Mouse (Mus musculus) bone marrow, adult 2 months (tissue): Measurements from ENCODE around the gene Itgb3.

Experiments
- CTCF ChIP-seq: fragments of 200-500 bp; IDR thresholded peaks from 2 replicates; pipeline ENCODE4 v1.5.1; 2011; ENCODE audit warnings: low read length, control low read depth; ENCODE audit not compliant: control insufficient read depth, insufficient read depth
- POLR2A ChIP-seq: fragments of 200-500 bp; IDR thresholded peaks from 2 replicates; pipeline ENCODE4 v1.6.1; 2011; ENCODE audit warnings: low read depth, mild to moderate bottlenecking, control low read depth, low read length, borderline replicate concordance; ENCODE audit not compliant: control insufficient read depth

DNA sequence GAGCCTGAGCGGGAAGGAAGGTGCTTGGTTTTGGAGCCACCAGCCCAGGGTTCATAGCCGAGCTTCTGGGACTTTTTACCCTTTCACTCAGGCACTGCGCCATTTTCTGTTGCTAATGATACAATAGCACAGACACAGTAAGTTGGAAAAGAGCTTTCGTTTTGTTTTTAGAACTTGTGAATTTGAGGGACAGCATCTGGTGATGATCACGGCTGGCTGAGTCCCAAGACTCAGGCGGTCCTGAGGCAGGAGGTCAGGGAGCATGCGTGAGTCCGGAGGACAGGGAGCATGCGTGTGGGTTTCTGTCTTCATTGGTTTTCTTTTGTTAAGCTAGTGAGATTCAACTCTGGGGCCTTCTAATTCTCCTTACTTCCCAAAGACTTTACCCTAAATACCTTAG, 31.8 kb downstream of the Itgb3 start:
- no peak for TF ChIP-seq CTCF
- TF ChIP-seq POLR2A: no peak
